Mouse (Mus musculus) megakaryocyte-erythroid progenitor cell, adult 5-6 weeks (primary cell): ENCODE data around the gene Fbxl15. TPM values are rescaled to one million over a fixed set of nuclear protein-coding genes. Genes with fewer than 3 reads are reported as not detected.
A peak's percentile ranks its signal among the peaks of the same experiment; 100 is the strongest.

ENCODE experiments used
- ATAC-seq: replicated peaks from 2 replicates; pipeline ENCODE4 v1.8.0; 2016; ENCODE audit warnings: mild to moderate bottlenecking, inconsistent platforms; ENCODE audit not compliant: severe bottlenecking, poor library complexity, low FRiP score, low TSS enrichment
- total RNA-seq, 2 experiments: library from RNA; stranded (forward) in 1 of 2; stranded (reverse) in 1 of 2; fragments of 200-1000, 215-1000 nt in 1 of 2; fragments of >200 nt in 1 of 2; fragmentation: Nextera tagmentation in 1 of 2; gene quantifications; 2 replicates each; pipeline ENCODE4 v1.2.3; 2014 to 2017

Fbxl15 gene
- total RNA-seq, 2 experiments from 2014 or later: 2.5 to 4.7 TPM

- peak; percentile 88 for ATAC-seq
These were observed 10.4 kb downstream of the Fbxl15 start, which contains the start of gene Cuedc2 for GRCm38 (mm10) chr19:46338331-46338936. TSS of gene Cuedc2 (minus strand) at chr19:46338702.

GRCm38 (mm10) chr19:46338942-46339286, 10.9 kb downstream of the Fbxl15 start:
- peak; percentile 11 for ATAC-seq

- peak; percentile 20 for ATAC-seq
These were observed 11.4 kb downstream of the Fbxl15 start for GRCm38 (mm10) chr19:46339287-46339971.

GRCm38 (mm10) chr19:46344710-46345419, 16.9 kb downstream of the Fbxl15 start:
- no peak for ATAC-seq

GRCm38 (mm10) chr19:46347146-46347545, 19.2 kb downstream of the Fbxl15 start:
- no peak for ATAC-seq

GRCm38 (mm10) chr19:46347936-46348668, 20.1 kb downstream of the Fbxl15 start:
- ATAC-seq: peak; percentile 7; the same call in 1 of the 2 replicates

- ATAC-seq: peak; percentile 56
These were observed 20.9 kb downstream of the Fbxl15 start for GRCm38 (mm10) chr19:46348761-46349458.

- ATAC-seq: no peak
These were observed 21.6 kb downstream of the Fbxl15 start for GRCm38 (mm10) chr19:46349550-46349949.

- no peak for ATAC-seq
These were observed 22.4 kb downstream of the Fbxl15 start, which contains the start of gene 2310034G01Rik for GRCm38 (mm10) chr19:46350168-46350932. TSS of gene 2310034G01Rik (minus strand) at chr19:46350302.

- peak; percentile 88 for ATAC-seq
These were observed 28.7 kb downstream of the Fbxl15 start for GRCm38 (mm10) chr19:46356701-46357138.

- peak; percentile 58 for ATAC-seq
These were observed 29.6 kb downstream of the Fbxl15 start for GRCm38 (mm10) chr19:46357344-46358280.

GRCm38 (mm10) chr19:46358381-46358780, 30.4 kb downstream of the Fbxl15 start:
- no peak for ATAC-seq

- no peak for ATAC-seq
These were observed 34.1 kb downstream of the Fbxl15 start for GRCm38 (mm10) chr19:46362104-46362503.

- ATAC-seq: 0 out of 2 replicates have a peak, but pooled peaks have one; percentile 18
These were observed 35.5 kb downstream of the Fbxl15 start for GRCm38 (mm10) chr19:46363294-46364009.

- no peak for ATAC-seq
These were observed 40.0 kb downstream of the Fbxl15 start for GRCm38 (mm10) chr19:46367798-46368590.

GRCm38 (mm10) chr19:46369204-46369603, 41.2 kb downstream of the Fbxl15 start:
- peak; percentile 83 for ATAC-seq
